Mouse (Mus musculus) intestine, embryonic 16.5 days (tissue): Measurements from ENCODE around the gene C1s1. TPM values are rescaled to one million over a fixed set of nuclear protein-coding genes. Genes with fewer than 3 reads are reported as not detected.
"Not testable (repeated sequence)": the region's sequence is repeated elsewhere in the genome, so short reads cannot be mapped to it uniquely, and the experiment has no call there.

ENCODE experiments used
- ATAC-seq: fragments of 200-750 bp; cut with Nextera tagmentation; 2 replicates; pipeline ENCODE4 v1.8.0; 2017; ENCODE audit warnings: moderate TSS enrichment, moderate library complexity
- H3K27ac ChIP-seq: fragments of 300-500 bp; sonication (generic); 2 replicates; pipeline ENCODE4 v1.5.1; 2014; ENCODE audit warnings: mild to moderate bottlenecking, low read length
- H3K27me3 ChIP-seq: fragments of 300-500 bp; sonication (generic); replicated peaks from 2 replicates; pipeline ENCODE4 v1.6.1; 2014; ENCODE audit warnings: low read length, control low read depth, mixed read lengths; ENCODE audit not compliant: control insufficient read depth, insufficient read depth
- H3K36me3 ChIP-seq: fragments of 300-500 bp; sonication (generic); 2 replicates; pipeline ENCODE4 v1.6.1; 2014; ENCODE audit warnings: low read length, control low read depth; ENCODE audit not compliant: control insufficient read depth, insufficient read depth
- H3K4me1 ChIP-seq: fragments of 300-500 bp; sonication (generic); 2 replicates; pipeline ENCODE4 v1.6.1; 2014; ENCODE audit warnings: low read length, control low read depth, mixed read lengths; ENCODE audit not compliant: control insufficient read depth, insufficient read depth
- H3K4me2 ChIP-seq: fragments of 300-500 bp; sonication (generic); 2 replicates; pipeline ENCODE4 v1.6.1; 2014; ENCODE audit warnings: low read depth, low read length, control low read depth
- H3K4me3 ChIP-seq: fragments of 300-500 bp; sonication (generic); 2 replicates; pipeline ENCODE4 v1.5.1; 2014; ENCODE audit warnings: mild to moderate bottlenecking, low read length
- H3K9ac ChIP-seq: fragments of 300-500 bp; sonication (generic); 2 replicates; pipeline ENCODE4 v1.6.1; 2014; ENCODE audit warnings: low read depth, low read length
- H3K9me3 ChIP-seq: fragments of 300-500 bp; sonication (generic); 2 replicates; pipeline ENCODE4 v1.6.1; 2016; ENCODE audit warnings: low read length, control low read depth; ENCODE audit not compliant: control insufficient read depth
- WGBS: fragments of 180-500 bp; shearing (Covaris S2); extraction: QIAGEN DNeasy Blood & Tissue Kit; methylation state at CpG from one replicate; pipeline ENCODE4 v1.1.7; 2014; 5-methylcytosine and 5-hydroxymethylcytosine counted together
- polyA plus RNA-seq: library from polyadenylated mRNA; unstranded; fragments of >200 nt; fragmentation: Nextera tagmentation; extraction: Ambion mirVana; gene quantifications from 2 replicates; pipeline ENCODE4 v1.2.1, GENCODE M21; 2015

C1s1 gene
- polyA plus RNA-seq, 1 experiment from 2014 or later: 6.3 TPM

DNA sequence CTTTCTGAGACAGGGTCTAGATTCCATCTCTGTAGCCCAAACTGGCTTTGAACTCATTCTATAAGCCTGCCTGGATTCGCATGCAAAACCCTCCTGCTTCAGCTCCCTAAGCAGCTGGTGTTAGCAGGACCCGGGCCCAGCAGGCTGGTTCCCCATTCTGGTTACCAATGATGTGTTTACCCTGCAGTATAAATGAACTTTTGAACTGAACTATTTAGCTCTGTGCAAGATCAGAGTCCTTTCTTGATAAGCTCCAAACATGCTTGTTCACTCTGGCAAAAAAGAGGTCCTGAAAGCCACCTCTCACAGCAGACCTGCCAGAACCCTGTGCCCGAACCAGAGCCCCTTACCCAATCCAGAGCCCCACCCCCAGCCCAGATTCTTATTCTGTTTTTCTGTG, 14.3 kb downstream of the C1s1 start:
- no peak overlapping the region for H3K4me3 ChIP-seq
- ATAC-seq: peak; percentile 90
- H3K36me3 ChIP-seq: no peaks in the 10 kb centered on the region
- H3K4me2 ChIP-seq: no peak overlapping the region
- H3K4me1 ChIP-seq: no peaks in the 10 kb centered on the region
- WGBS: 59% methylated on average over 3 of the region's 3 CpGs
- peak overlapping the region; percentile 66; the same call in 1 of the 2 replicates for H3K27ac ChIP-seq
- no peaks in the 10 kb centered on the region for H3K9me3 ChIP-seq
- no peak overlapping the region for H3K9ac ChIP-seq
- no peaks in the 10 kb centered on the region for H3K27me3 ChIP-seq

DNA sequence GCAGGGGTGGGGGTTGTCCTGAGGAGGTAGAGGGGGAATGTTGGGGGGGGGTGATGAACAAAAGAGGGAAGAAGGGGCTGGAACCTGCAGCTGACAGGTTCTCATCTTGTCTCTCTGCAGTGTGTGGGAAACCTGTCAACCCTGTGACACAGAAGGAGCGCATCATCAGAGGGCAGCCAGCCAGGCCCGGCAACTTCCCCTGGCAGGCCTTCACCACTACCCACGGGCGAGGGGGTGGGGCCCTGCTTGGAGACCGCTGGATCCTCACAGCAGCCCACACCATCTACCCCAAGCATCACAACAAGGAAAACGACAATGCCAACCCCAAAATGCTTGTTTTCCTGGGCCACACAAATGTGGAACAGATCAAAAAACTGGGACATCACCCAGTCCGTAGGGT, 20.1 kb downstream of the C1s1 start:
- H3K4me3 ChIP-seq, H3K4me2 ChIP-seq, H3K36me3 ChIP-seq, H3K9me3 ChIP-seq, H3K27ac ChIP-seq, H3K27me3 ChIP-seq, H3K9ac ChIP-seq, ATAC-seq, H3K4me1 ChIP-seq: not testable (repeated sequence)
- 79% methylated on average over 7 of the region's 7 CpGs for WGBS

DNA sequence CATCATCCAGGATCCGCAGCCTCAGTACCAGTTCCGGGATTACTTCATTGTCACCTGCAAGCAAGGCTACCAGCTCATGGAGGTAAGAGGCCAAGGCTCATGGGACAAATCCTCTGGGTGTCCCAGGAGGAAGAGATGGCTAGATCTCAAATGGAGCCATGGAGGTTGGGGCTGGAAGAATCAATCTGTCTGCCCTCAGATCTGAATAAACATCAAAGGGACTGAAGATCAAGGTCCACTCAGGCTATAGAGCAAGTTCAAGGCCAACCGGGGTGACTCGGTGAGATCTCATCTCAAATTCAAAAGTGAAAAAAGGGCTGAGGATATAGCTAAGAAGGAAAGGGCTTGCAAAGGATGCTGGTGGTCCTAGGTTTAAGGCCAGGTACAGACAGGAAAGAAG, 24.4 kb downstream of the C1s1 start:
- not testable (repeated sequence) for H3K4me3 ChIP-seq, H3K4me2 ChIP-seq, H3K27me3 ChIP-seq, H3K9ac ChIP-seq, H3K9me3 ChIP-seq, H3K36me3 ChIP-seq, H3K27ac ChIP-seq, ATAC-seq, H3K4me1 ChIP-seq
- WGBS: 91% methylated on average over 4 of the region's 4 CpGs

DNA sequence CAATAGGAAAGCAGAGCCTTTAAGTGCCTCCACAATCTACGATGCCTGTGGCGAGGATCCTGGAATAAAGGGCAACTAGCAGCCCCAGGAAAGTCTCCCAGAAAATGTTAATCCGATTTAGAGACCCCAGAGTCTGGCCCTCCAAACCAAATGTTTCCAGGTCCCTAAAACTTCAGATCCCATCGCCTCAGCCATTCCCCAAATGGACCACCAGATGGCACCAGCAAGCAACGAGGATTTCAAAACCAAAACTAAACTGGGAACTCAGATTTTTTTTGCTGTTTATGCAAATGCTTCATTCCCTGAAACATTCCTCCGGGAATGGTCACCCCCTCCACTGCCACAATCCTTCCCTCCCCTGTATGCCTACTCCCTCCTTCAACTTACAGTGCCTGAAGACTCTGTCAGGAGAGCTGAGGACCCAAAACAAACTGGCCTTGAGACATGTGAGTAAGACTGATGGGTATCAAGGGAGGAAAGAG, 29.8 kb downstream of the C1s1 start, which contains the start of gene C1ra:
Gene C1ra, plus strand, starts transcription at position 51 of the 482 bp plus-strand sequence.
- WGBS: 8% methylated on average over 6 of the region's 6 CpGs
- Histone ChIP-seq H3K9ac (peak within 1 kb of the TSS; percentile 48), H3K4me1 (no peaks in the 10 kb centered on the region), H3K36me3 (no peaks in the 10 kb centered on the region), H3K9me3 (no peaks in the 10 kb centered on the region), H3K27ac (no peak within 1 kb of the TSS), H3K27me3 (no peaks in the 10 kb centered on the region), H3K4me2 (peak within 1 kb of the TSS; percentile 68), H3K4me3 (peak within 1 kb of the TSS; percentile 29; the same call in 1 of the 2 replicates)
- ATAC-seq: peak; percentile 31; the same call in 1 of the 2 replicates

DNA sequence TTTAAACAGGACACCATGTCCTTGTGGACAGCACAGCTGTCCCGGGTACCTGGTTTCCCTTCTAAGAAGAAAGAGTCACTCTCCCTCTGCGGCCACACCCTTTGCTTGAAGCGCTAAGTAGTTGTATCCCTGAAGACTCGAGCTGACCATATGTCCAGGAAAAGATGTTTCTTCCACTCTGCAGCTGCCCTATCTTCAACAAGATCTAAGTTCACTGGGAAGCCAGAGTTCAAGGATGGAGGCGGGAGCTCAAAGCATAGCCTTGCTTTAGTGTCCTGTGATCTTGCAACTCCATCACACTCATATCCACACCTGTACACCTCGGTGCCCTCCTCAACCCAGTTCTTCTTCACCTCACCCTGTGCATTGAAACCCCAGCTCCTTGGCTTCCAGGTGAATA, 30.2 kb downstream of the C1s1 start:
- Histone ChIP-seq H3K27ac (no peak overlapping the region), H3K9ac (no peak overlapping the region), H3K9me3 (no peaks in the 10 kb centered on the region), H3K36me3 (no peaks in the 10 kb centered on the region), H3K4me1 (no peaks in the 10 kb centered on the region), H3K27me3 (no peaks in the 10 kb centered on the region), H3K4me2 (no peak overlapping the region), H3K4me3 (no peak overlapping the region)
- ATAC-seq: peak; percentile 44; the same call in 1 of the 2 replicates
- 57% methylated on average over 6 of the region's 6 CpGs for WGBS

DNA sequence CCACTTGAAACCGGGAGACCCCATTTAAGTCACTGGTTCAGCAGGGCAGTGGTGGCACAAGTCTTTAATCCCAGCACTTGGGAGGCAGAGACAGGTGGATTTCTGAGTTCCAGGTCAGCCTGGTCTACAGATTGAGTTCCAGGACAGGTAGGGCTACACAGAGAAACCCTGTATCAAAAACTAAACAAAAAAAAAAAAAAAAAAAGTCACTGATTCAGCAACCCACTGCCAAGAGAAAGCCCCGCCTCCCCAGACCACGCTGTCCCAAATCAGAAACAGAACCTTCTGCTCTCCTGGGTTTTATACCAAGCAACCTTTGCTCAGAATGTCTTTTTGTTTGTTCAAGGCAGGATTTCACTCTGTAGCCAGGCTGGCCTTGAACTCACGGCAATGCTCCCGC, 33.0 kb downstream of the C1s1 start:
- not testable (repeated sequence) for ATAC-seq, H3K4me3 ChIP-seq, H3K4me1 ChIP-seq, H3K9me3 ChIP-seq, H3K36me3 ChIP-seq, H3K27me3 ChIP-seq, H3K27ac ChIP-seq, H3K9ac ChIP-seq, H3K4me2 ChIP-seq
- WGBS: 84% methylated on average over 5 of the region's 5 CpGs

DNA sequence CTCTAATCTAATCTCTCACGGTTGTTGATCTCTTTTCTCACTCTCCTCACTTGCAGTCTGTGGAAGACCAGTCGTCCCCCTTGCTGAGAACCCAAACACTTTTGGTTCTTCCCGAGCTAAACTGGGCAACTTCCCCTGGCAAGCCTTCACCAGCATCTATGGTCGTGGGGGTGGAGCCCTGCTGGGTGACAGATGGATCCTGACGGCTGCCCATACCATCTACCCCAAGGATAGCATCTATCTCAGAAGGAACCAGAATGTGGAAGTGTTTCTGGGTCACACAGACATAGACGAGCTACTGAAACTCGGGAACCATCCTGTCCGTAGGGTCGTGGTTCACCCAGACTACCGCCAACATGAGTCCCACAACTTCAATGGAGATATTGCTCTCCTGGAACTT, 33.9 kb downstream of the C1s1 start:
- ATAC-seq: no peak
- no peaks in the 10 kb centered on the region for H3K4me1 ChIP-seq
- H3K4me2 ChIP-seq: no peak overlapping the region
- H3K4me3 ChIP-seq: no peak overlapping the region
- no peak overlapping the region for H3K27ac ChIP-seq
- no peaks in the 10 kb centered on the region for H3K36me3 ChIP-seq
- no peaks in the 10 kb centered on the region for H3K9me3 ChIP-seq
- no peaks in the 10 kb centered on the region for H3K27me3 ChIP-seq
- no peak overlapping the region for H3K9ac ChIP-seq
- WGBS: 82% methylated on average over 10 of the region's 10 CpGs

DNA sequence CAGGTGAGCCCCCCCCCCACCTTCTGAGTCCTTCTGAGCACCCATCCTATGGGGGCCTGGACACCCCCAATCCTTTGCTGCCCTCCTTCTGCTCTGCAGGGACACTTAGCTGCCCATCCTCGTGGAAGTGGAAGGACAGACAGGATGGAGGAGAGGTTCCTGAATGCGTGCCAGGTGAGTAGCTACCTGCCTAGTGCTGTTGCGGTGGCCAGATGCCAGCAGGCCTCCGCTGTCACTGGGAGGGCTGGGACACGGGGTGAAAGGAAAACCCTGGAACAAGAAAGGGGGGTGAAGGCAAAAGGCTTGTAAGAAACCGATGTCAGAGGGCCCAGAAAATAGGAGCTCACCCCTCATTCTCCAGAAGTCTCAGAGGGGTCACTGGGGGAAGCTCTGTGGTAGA, 35.2 kb downstream of the C1s1 start:
- 87% methylated on average over 6 of the region's 6 CpGs for WGBS
- H3K4me3 ChIP-seq: no peak overlapping the region
- H3K27me3 ChIP-seq: no peaks in the 10 kb centered on the region
- H3K4me1 ChIP-seq: no peaks in the 10 kb centered on the region
- no peak overlapping the region for H3K9ac ChIP-seq
- no peaks in the 10 kb centered on the region for H3K36me3 ChIP-seq
- no peak overlapping the region for H3K27ac ChIP-seq
- H3K4me2 ChIP-seq: no peak overlapping the region
- ATAC-seq: no peak
- H3K9me3 ChIP-seq: no peaks in the 10 kb centered on the region

DNA sequence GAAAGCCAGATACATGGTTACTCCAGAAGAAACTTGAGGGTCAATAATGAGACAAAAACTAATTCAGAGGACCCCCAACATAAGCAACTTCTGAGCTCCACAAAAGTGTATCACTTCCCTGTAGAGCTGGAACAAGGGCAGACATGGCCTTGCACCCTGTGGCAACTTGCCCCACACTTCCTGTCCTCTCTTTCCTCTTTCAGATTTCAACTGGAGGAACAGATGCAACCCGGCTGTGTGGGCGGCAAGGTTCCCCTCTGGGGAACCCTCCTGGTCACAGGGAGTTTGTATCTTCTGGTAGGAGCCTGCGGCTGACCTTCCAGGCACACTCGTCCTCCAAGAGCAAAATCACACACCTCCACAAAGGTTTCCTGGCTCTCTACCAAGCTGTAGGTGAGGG, 37.1 kb downstream of the C1s1 start:
- Histone ChIP-seq H3K27me3 (no peaks in the 10 kb centered on the region), H3K4me3 (no peak overlapping the region), H3K9ac (no peak overlapping the region), H3K4me2 (no peak overlapping the region), H3K4me1 (no peaks in the 10 kb centered on the region), H3K9me3 (no peaks in the 10 kb centered on the region), H3K36me3 (no peaks in the 10 kb centered on the region), H3K27ac (no peak overlapping the region)
- ATAC-seq: no peak
- 62% methylated on average over 4 of the region's 4 CpGs for WGBS

DNA sequence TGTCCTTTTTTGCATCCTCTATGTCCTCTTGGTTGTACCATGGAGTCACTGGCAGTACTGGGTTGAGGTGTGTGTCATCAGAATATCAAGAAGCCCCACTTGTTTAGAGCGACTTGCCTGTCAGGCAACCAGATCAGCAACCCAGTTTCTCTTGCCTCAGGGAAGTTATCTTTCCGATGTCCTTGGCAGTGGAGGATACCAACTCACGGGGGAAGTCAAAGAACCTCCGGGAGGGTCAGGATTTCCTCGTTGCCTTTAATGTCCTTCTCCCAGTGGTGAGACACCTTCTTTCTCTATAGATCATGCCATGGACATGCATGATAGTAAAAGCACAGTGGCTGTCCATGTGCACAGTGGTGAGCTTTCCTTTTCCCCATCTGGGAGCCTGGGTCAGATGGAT, 40.1 kb downstream of the C1s1 start:
- no peaks in the 10 kb centered on the region for H3K4me1 ChIP-seq
- no peak for ATAC-seq
- H3K36me3 ChIP-seq: no peaks in the 10 kb centered on the region
- 85% methylated on average over 5 of the region's 5 CpGs for WGBS
- H3K4me2 ChIP-seq: no peak overlapping the region
- no peak overlapping the region for H3K4me3 ChIP-seq
- H3K27me3 ChIP-seq: no peaks in the 10 kb centered on the region
- no peak overlapping the region for H3K9ac ChIP-seq
- no peak overlapping the region for H3K27ac ChIP-seq
- no peaks in the 10 kb centered on the region for H3K9me3 ChIP-seq
